Mouse (Mus musculus) thymus, postnatal 10 days (tissue): ENCODE results near the gene D230025D16Rik.
"Not testable (repeated sequence)": the region's sequence is repeated elsewhere in the genome, so short reads cannot be mapped to it uniquely, and the experiment has no call there.

ENCODE experiments used
- DNase-seq, 2 experiments: peaks; one replicate each; pipeline ENCODE4 v3.0.0; 2021; ENCODE audit warnings: low spot score in 2 of 2

D230025D16Rik gene

GRCm38 (mm10) chr8:105224413-105225271 is at the start of gene D230025D16Rik:
Gene D230025D16Rik, plus strand, starts transcription at chr8:105225145.
- peak; percentile 88 to 96 for DNase-seq

- DNase-seq = not testable (repeated sequence)
Observed at GRCm38 (mm10) chr8:105175287-105175686, 49.7 kb upstream of the D230025D16Rik start.

- DNase-seq = no peak
Observed at GRCm38 (mm10) chr8:105178211-105178800, 46.6 kb upstream of the D230025D16Rik start.

GRCm38 (mm10) chr8:105182201-105182600 is 42.7 kb upstream of the D230025D16Rik start:
- DNase-seq = no peak

GRCm38 (mm10) chr8:105186467-105187005 is 38.4 kb upstream of the D230025D16Rik start:
- no peak for DNase-seq

- no peak for DNase-seq
Observed at GRCm38 (mm10) chr8:105192182-105192581, 32.8 kb upstream of the D230025D16Rik start.

- no peak for DNase-seq
Observed at GRCm38 (mm10) chr8:105205748-105206147, 19.2 kb upstream of the D230025D16Rik start.

GRCm38 (mm10) chr8:105206766-105207275 is 18.1 kb upstream of the D230025D16Rik start:
- no peak for DNase-seq

- DNase-seq = no peak
Observed at GRCm38 (mm10) chr8:105207675-105208273, 17.2 kb upstream of the D230025D16Rik start.

GRCm38 (mm10) chr8:105209153-105210110 is 15.5 kb upstream of the D230025D16Rik start:
- DNase-seq = no peak

- DNase-seq = no peak
Observed at GRCm38 (mm10) chr8:105214104-105214503, 10.8 kb upstream of the D230025D16Rik start.

- peak in 1 of 2 experiments; percentile 54 for DNase-seq
Observed at GRCm38 (mm10) chr8:105217926-105218522, 6.9 kb upstream of the D230025D16Rik start.

- no peak for DNase-seq
Observed at GRCm38 (mm10) chr8:105223850-105224249, 1.1 kb upstream of the D230025D16Rik start.

- no peak for DNase-seq
Observed at GRCm38 (mm10) chr8:105225272-105225593, 288 bp downstream of the D230025D16Rik start.

- DNase-seq = no peak
Observed at GRCm38 (mm10) chr8:105225917-105226316, 972 bp downstream of the D230025D16Rik start.

GRCm38 (mm10) chr8:105231503-105232320 is 6.8 kb downstream of the D230025D16Rik start:
- DNase-seq = no peak

- DNase-seq = not testable (repeated sequence)
Observed at GRCm38 (mm10) chr8:105232321-105232693, 7.4 kb downstream of the D230025D16Rik start.

- no peak for DNase-seq
Observed at GRCm38 (mm10) chr8:105233126-105233935, 8.4 kb downstream of the D230025D16Rik start.

GRCm38 (mm10) chr8:105235206-105235605 is 10.3 kb downstream of the D230025D16Rik start:
- no peak for DNase-seq
